Mouse (Mus musculus) neural tube, embryonic 15.5 days (tissue): ENCODE measurements around the gene Grm4. TPM values are rescaled to one million over a fixed set of nuclear protein-coding genes. Genes with fewer than 3 reads are reported as not detected.

ENCODE experiments used
- ATAC-seq: fragments of 200-750 bp; cut with Nextera tagmentation; 2 replicates; pipeline ENCODE4 v1.8.0; 2017; ENCODE audit warnings: mild to moderate bottlenecking, moderate TSS enrichment, moderate library complexity; ENCODE audit not compliant: low FRiP score
- H3K27ac ChIP-seq: fragments of 300-500 bp; sonication (generic); replicated peaks from 2 replicates; pipeline ENCODE4 v1.5.1; 2015; ENCODE audit warnings: mild to moderate bottlenecking, inconsistent platforms
- H3K27me3 ChIP-seq: fragments of 300-500 bp; sonication (generic); replicated peaks from 2 replicates; pipeline ENCODE4 v1.6.1; 2015; ENCODE audit warnings: inconsistent platforms
- H3K36me3 ChIP-seq: fragments of 300-500 bp; sonication (generic); 2 replicates; pipeline ENCODE4 v1.6.1; 2015; ENCODE audit warnings: inconsistent platforms
- H3K4me1 ChIP-seq: fragments of 300-500 bp; sonication (generic); 2 replicates; pipeline ENCODE4 v1.6.1; 2015; ENCODE audit warnings: inconsistent platforms
- H3K4me2 ChIP-seq: fragments of 300-500 bp; sonication (generic); 2 replicates; pipeline ENCODE4 v1.6.1; 2015; ENCODE audit warnings: inconsistent platforms, mild to moderate bottlenecking, moderate library complexity
- H3K4me3 ChIP-seq: fragments of 300-500 bp; sonication (generic); replicated peaks from 2 replicates; pipeline ENCODE4 v1.5.1; 2015; ENCODE audit warnings: mild to moderate bottlenecking, inconsistent platforms
- H3K9ac ChIP-seq: fragments of 300-500 bp; sonication (generic); replicated peaks from 2 replicates; pipeline ENCODE4 v1.6.1; 2015; ENCODE audit warnings: mild to moderate bottlenecking, inconsistent platforms
- H3K9me3 ChIP-seq: fragments of 300-500 bp; sonication (generic); replicated peaks from 2 replicates; pipeline ENCODE4 v1.6.1; 2016; ENCODE audit warnings: inconsistent platforms
- WGBS: fragments of 180-500 bp; shearing (Covaris S2); methylation state at CpG from one replicate; pipeline ENCODE4 v1.1.7; 2015; ENCODE audit warnings: mixed read lengths; 5-methylcytosine and 5-hydroxymethylcytosine counted together
- polyA plus RNA-seq: library from polyadenylated mRNA; unstranded; fragments of >200 nt; fragmentation: Nextera tagmentation; extraction: Ambion mirVana; gene quantifications from 2 replicates; pipeline ENCODE4 v1.2.1, GENCODE M21; 2015

Gene Grm4
- polyA plus RNA-seq, 1 experiment from 2014 or later = 10.1 TPM

- H3K9me3 ChIP-seq = 0 out of 2 replicates have a peak, but pooled peaks cover 2% of the 10 kb centered on the region
- no peak overlapping the region for H3K4me3 ChIP-seq
- no peak overlapping the region for H3K4me2 ChIP-seq
- ATAC-seq = no peak
- WGBS = 36% methylated on average over 3 of the region's 3 CpGs
- no peaks in the 10 kb centered on the region; the same call in 1 of the 2 replicates for H3K27me3 ChIP-seq
- H3K4me1 ChIP-seq = peaks cover 21% of the 10 kb centered on the region
- H3K36me3 ChIP-seq = no peaks in the 10 kb centered on the region
- H3K9ac ChIP-seq = no peak overlapping the region
- no peak overlapping the region for H3K27ac ChIP-seq
These were observed 88.0 kb downstream of the Grm4 start for GRCm38 (mm10) chr17:27433179-27433680.

- no peaks in the 10 kb centered on the region for H3K36me3 ChIP-seq
- H3K27ac ChIP-seq = no peak overlapping the region
- H3K4me1 ChIP-seq = peaks cover 21% of the 10 kb centered on the region
- H3K9ac ChIP-seq = no peak overlapping the region
- H3K4me3 ChIP-seq = no peak overlapping the region
- WGBS = 32% methylated on average over 9 of the region's 9 CpGs
- no peak for ATAC-seq
- H3K4me2 ChIP-seq = no peak overlapping the region
- 0 out of 2 replicates have a peak, but pooled peaks cover 4% of the 10 kb centered on the region for H3K9me3 ChIP-seq
- no peaks in the 10 kb centered on the region; the same call in 1 of the 2 replicates for H3K27me3 ChIP-seq
These were observed 89.0 kb downstream of the Grm4 start for GRCm38 (mm10) chr17:27432145-27432650.

- Histone ChIP-seq H3K4me1 (peaks cover 21% of the 10 kb centered on the region), H3K36me3 (no peaks in the 10 kb centered on the region), H3K27me3 (no peaks in the 10 kb centered on the region; the same call in 1 of the 2 replicates), H3K9me3 (0 out of 2 replicates have a peak, but pooled peaks cover 4% of the 10 kb centered on the region), H3K9ac (no peak overlapping the region), H3K27ac (no peak overlapping the region), H3K4me3 (no peak overlapping the region), H3K4me2 (no peak overlapping the region)
- no peak for ATAC-seq
- WGBS = 84% methylated on average over 26 of the region's 26 CpGs
These were observed 90.0 kb downstream of the Grm4 start for GRCm38 (mm10) chr17:27431049-27431839.

GRCm38 (mm10) chr17:27429757-27430156 is 91.4 kb downstream of the Grm4 start:
- H3K4me3 ChIP-seq = no peak overlapping the region
- peaks cover 8% of the 10 kb centered on the region; the same call in 1 of the 2 replicates for H3K4me1 ChIP-seq
- no peaks in the 10 kb centered on the region for H3K36me3 ChIP-seq
- ATAC-seq = no peak
- H3K27ac ChIP-seq = no peak overlapping the region
- H3K4me2 ChIP-seq = no peak overlapping the region
- H3K9me3 ChIP-seq = 0 out of 2 replicates have a peak, but pooled peaks cover 4% of the 10 kb centered on the region
- 21% methylated on average over 9 of the region's 9 CpGs for WGBS
- H3K27me3 ChIP-seq = no peaks in the 10 kb centered on the region; the same call in 1 of the 2 replicates
- H3K9ac ChIP-seq = 0 out of 2 replicates have a peak overlapping the region, but pooled peaks have one; percentile 9

- Histone ChIP-seq H3K9me3 (0 out of 2 replicates have a peak, but pooled peaks cover 4% of the 10 kb centered on the region), H3K27ac (no peak overlapping the region), H3K36me3 (no peaks in the 10 kb centered on the region), H3K27me3 (no peaks in the 10 kb centered on the region), H3K4me1 (peaks cover 39% of the 10 kb centered on the region), H3K4me2 (no peak overlapping the region), H3K4me3 (no peak overlapping the region), H3K9ac (no peak overlapping the region)
- 76% methylated on average over 2 of the region's 2 CpGs for WGBS
- ATAC-seq = no peak
These were observed 96.2 kb downstream of the Grm4 start for GRCm38 (mm10) chr17:27425016-27425415.

GRCm38 (mm10) chr17:27424356-27424755 is 96.8 kb downstream of the Grm4 start:
- WGBS = 65% methylated on average over 6 of the region's 6 CpGs
- no peaks in the 10 kb centered on the region for H3K36me3 ChIP-seq
- peaks cover 39% of the 10 kb centered on the region for H3K4me1 ChIP-seq
- no peak for ATAC-seq
- no peak overlapping the region for H3K4me2 ChIP-seq
- H3K9me3 ChIP-seq = 0 out of 2 replicates have a peak, but pooled peaks cover 4% of the 10 kb centered on the region
- H3K27me3 ChIP-seq = no peaks in the 10 kb centered on the region
- no peak overlapping the region for H3K27ac ChIP-seq
- H3K9ac ChIP-seq = no peak overlapping the region
- H3K4me3 ChIP-seq = no peak overlapping the region

- Histone ChIP-seq H3K4me1 (peaks cover 39% of the 10 kb centered on the region), H3K9me3 (no peaks in the 10 kb centered on the region), H3K36me3 (no peaks in the 10 kb centered on the region), H3K4me3 (no peak overlapping the region), H3K27me3 (0 out of 2 replicates have a peak, but pooled peaks cover 2% of the 10 kb centered on the region), H3K27ac (peak overlapping the region; percentile 58), H3K4me2 (peak overlapping the region; percentile 19; the same call in 1 of the 2 replicates), H3K9ac (0 out of 2 replicates have a peak overlapping the region, but pooled peaks have one; percentile 1)
- ATAC-seq = peak; percentile 68
- 12% methylated on average over 10 of the region's 10 CpGs for WGBS
These were observed 98.3 kb downstream of the Grm4 start for GRCm38 (mm10) chr17:27422726-27423381.

- Histone ChIP-seq H3K27me3 (0 out of 2 replicates have a peak, but pooled peaks cover 2% of the 10 kb centered on the region), H3K4me2 (peak overlapping the region; percentile 19; the same call in 1 of the 2 replicates), H3K4me1 (peaks cover 39% of the 10 kb centered on the region), H3K27ac (peak overlapping the region; percentile 58), H3K9ac (0 out of 2 replicates have a peak overlapping the region, but pooled peaks have one; percentile 1), H3K4me3 (no peak overlapping the region), H3K9me3 (no peaks in the 10 kb centered on the region), H3K36me3 (no peaks in the 10 kb centered on the region)
- WGBS = 6% methylated on average over 6 of the region's 6 CpGs
- peak; percentile 57 for ATAC-seq
These were observed 98.9 kb downstream of the Grm4 start for GRCm38 (mm10) chr17:27422371-27422725.

- WGBS = 27% methylated on average over 8 of the region's 8 CpGs
- Histone ChIP-seq H3K9ac (no peak overlapping the region), H3K4me2 (peak overlapping the region; percentile 19), H3K27me3 (0 out of 2 replicates have a peak, but pooled peaks cover 2% of the 10 kb centered on the region), H3K27ac (no peak overlapping the region), H3K9me3 (no peaks in the 10 kb centered on the region), H3K4me3 (no peak overlapping the region), H3K36me3 (no peaks in the 10 kb centered on the region), H3K4me1 (peaks cover 39% of the 10 kb centered on the region)
- no peak for ATAC-seq
These were observed 99.4 kb downstream of the Grm4 start for GRCm38 (mm10) chr17:27421837-27422236.

GRCm38 (mm10) chr17:27409006-27409405 is 112.2 kb downstream of the Grm4 start:
- Histone ChIP-seq H3K36me3 (no peaks in the 10 kb centered on the region), H3K9me3 (no peaks in the 10 kb centered on the region), H3K4me3 (no peak overlapping the region), H3K27me3 (no peaks in the 10 kb centered on the region), H3K9ac (no peak overlapping the region), H3K4me1 (0 out of 2 replicates have a peak, but pooled peaks cover 4% of the 10 kb centered on the region), H3K27ac (no peak overlapping the region), H3K4me2 (no peak overlapping the region)
- no peak for ATAC-seq
- 80% methylated on average over 5 of the region's 5 CpGs for WGBS

GRCm38 (mm10) chr17:27408531-27408930 is 112.7 kb downstream of the Grm4 start:
- H3K27me3 ChIP-seq = no peaks in the 10 kb centered on the region
- H3K4me1 ChIP-seq = 0 out of 2 replicates have a peak, but pooled peaks cover 4% of the 10 kb centered on the region
- H3K9ac ChIP-seq = no peak overlapping the region
- no peaks in the 10 kb centered on the region for H3K9me3 ChIP-seq
- H3K36me3 ChIP-seq = no peaks in the 10 kb centered on the region
- 66% methylated on average over 5 of the region's 5 CpGs for WGBS
- H3K27ac ChIP-seq = no peak overlapping the region
- H3K4me2 ChIP-seq = no peak overlapping the region
- no peak overlapping the region for H3K4me3 ChIP-seq
- ATAC-seq = no peak
